Mouse (Mus musculus) hindbrain, embryonic 10.5 days (tissue): ENCODE measurements around the gene Pla2g5. TPM values are rescaled to one million over a fixed set of nuclear protein-coding genes. Genes with fewer than 3 reads are reported as not detected.
"Not testable (repeated sequence)": the region's sequence is repeated elsewhere in the genome, so short reads cannot be mapped to it uniquely, and the experiment has no call there.

Experiments
- DNase-seq: peaks from one replicate; pipeline ENCODE4 v3.0.0-alpha.2; 2017; ENCODE audit warnings: low spot score
- H3K27ac ChIP-seq: fragments of 300-500 bp; sonication (generic); 2 replicates; pipeline ENCODE4 v1.5.1; 2016; ENCODE audit warnings: mild to moderate bottlenecking, moderate library complexity
- H3K27me3 ChIP-seq: fragments of 300-500 bp; sonication (generic); 2 replicates; pipeline ENCODE4 v1.6.1; 2016; ENCODE audit warnings: mild to moderate bottlenecking; ENCODE audit not compliant: poor library complexity, insufficient read depth, severe bottlenecking
- H3K36me3 ChIP-seq: fragments of 300-500 bp; sonication (generic); 2 replicates; pipeline ENCODE4 v1.6.1; 2016; ENCODE audit warnings: mild to moderate bottlenecking, moderate library complexity
- H3K4me1 ChIP-seq: fragments of 300-500 bp; sonication (generic); replicated peaks from 2 replicates; pipeline ENCODE4 v1.6.1; 2016; ENCODE audit warnings: mild to moderate bottlenecking
- H3K4me3 ChIP-seq: fragments of 300-500 bp; sonication (generic); 2 replicates; pipeline ENCODE4 v1.5.1; 2016; ENCODE audit warnings: mild to moderate bottlenecking, moderate library complexity
- H3K9me3 ChIP-seq: fragments of 300-500 bp; sonication (generic); 2 replicates; pipeline ENCODE4 v1.6.1; 2016; ENCODE audit warnings: mild to moderate bottlenecking, moderate library complexity
- WGBS: fragments of 180-500 bp; shearing (Covaris S2); methylation state at CpG from one replicate; pipeline ENCODE4 v1.1.7; 2016; 5-methylcytosine and 5-hydroxymethylcytosine counted together
- polyA plus RNA-seq: library from polyadenylated mRNA; unstranded; fragments of >200 nt; fragmentation: Nextera tagmentation; extraction: Ambion mirVana; gene quantifications from 2 replicates; pipeline ENCODE4 v1.2.1, GENCODE M21; 2016

Pla2g5 gene
- polyA plus RNA-seq, 1 experiment from 2014 or later = not detected

GRCm38 (mm10) chr4:138855092-138855632, 8.1 kb downstream of the Pla2g5 start:
- H3K27ac ChIP-seq = no peak overlapping the region
- no peak for DNase-seq
- H3K4me1 ChIP-seq = peaks cover 14% of the 10 kb centered on the region; the same call in 1 of the 2 replicates
- H3K9me3 ChIP-seq = no peaks in the 10 kb centered on the region
- no peaks in the 10 kb centered on the region for H3K36me3 ChIP-seq
- 93% methylated on average over 9 of the region's 9 CpGs for WGBS
- H3K4me3 ChIP-seq = no peak overlapping the region
- H3K27me3 ChIP-seq = no peaks in the 10 kb centered on the region; the same call in 1 of the 2 replicates

DNA sequence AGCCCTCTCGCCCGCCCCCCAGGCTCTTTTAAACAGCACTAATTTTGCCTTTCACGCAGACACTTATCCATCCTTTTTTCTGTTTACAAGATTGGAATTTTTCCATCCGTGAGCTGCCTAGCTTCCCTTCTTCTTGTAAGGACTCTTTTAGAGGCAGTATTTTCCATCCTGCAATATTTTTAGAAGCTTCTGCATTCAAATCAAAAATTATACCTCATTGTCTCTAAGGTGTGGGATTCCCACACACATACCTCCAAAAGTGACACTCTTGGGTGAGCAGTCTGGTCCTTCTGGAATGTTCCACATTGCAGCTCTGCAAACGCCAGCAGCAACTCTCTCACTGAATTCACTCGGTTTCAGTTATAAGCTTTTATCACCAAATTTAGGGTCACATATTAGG, 10.3 kb downstream of the Pla2g5 start:
- no peaks in the 10 kb centered on the region for H3K4me1 ChIP-seq
- no peaks in the 10 kb centered on the region for H3K9me3 ChIP-seq
- no peak for DNase-seq
- no peak overlapping the region for H3K27ac ChIP-seq
- no peaks in the 10 kb centered on the region for H3K27me3 ChIP-seq
- no peaks in the 10 kb centered on the region for H3K36me3 ChIP-seq
- WGBS = 82% methylated on average over 6 of the region's 6 CpGs
- no peak overlapping the region for H3K4me3 ChIP-seq

DNA sequence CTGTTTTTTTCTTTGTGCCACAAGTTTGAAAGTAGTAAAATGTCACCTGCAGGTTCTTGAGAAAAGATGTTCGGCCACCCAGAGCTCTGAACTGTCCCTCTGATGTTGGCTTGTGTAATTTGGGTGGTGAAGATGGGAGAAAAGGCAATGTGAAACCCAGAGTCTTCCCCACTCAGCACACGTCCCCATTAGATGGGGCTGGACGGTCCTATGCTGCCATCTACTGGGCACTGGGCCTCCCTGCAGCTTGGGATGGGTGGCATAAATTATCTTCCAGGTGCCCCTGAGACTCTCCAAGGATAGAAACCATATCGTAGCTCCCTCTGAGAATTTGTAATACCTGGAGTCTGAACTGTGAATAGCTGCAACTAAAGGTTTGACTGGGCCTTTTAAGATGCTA, 11.8 kb downstream of the Pla2g5 start:
- Histone ChIP-seq H3K9me3 (no peaks in the 10 kb centered on the region), H3K36me3 (no peaks in the 10 kb centered on the region), H3K27me3 (no peaks in the 10 kb centered on the region), H3K4me1 (no peaks in the 10 kb centered on the region), H3K4me3 (no peak overlapping the region), H3K27ac (no peak overlapping the region)
- DNase-seq = peak; percentile 77
- 8% methylated on average over 4 of the region's 4 CpGs for WGBS

GRCm38 (mm10) chr4:138841386-138841785, 21.9 kb downstream of the Pla2g5 start:
- Histone ChIP-seq H3K4me1 (no peaks in the 10 kb centered on the region), H3K4me3 (no peak overlapping the region), H3K27me3 (no peaks in the 10 kb centered on the region), H3K36me3 (no peaks in the 10 kb centered on the region), H3K27ac (no peak overlapping the region), H3K9me3 (peaks cover 24% of the 10 kb centered on the region)
- no peak for DNase-seq
- WGBS = 93% methylated on average over 7 of the region's 7 CpGs

DNA sequence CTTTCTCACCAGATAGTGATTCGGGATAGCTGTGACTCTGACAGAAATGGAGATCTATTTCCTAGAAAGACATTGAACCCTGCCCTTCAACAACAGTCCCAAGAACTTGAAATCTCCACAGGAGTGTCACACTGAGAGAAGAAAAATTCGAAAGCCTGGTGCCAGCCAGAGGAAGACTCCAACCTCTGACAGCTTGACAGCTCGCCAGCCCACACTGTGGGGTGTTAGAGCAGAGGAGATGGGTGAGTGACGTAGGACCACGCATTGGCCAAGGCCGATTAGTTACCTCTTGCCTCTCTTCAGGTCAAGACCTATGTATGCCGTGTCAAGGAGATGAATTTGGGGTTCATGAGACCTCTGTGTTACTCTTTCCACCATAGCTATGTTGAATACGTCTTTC, 22.6 kb downstream of the Pla2g5 start:
- 80% methylated on average over 8 of the region's 8 CpGs for WGBS

DNA sequence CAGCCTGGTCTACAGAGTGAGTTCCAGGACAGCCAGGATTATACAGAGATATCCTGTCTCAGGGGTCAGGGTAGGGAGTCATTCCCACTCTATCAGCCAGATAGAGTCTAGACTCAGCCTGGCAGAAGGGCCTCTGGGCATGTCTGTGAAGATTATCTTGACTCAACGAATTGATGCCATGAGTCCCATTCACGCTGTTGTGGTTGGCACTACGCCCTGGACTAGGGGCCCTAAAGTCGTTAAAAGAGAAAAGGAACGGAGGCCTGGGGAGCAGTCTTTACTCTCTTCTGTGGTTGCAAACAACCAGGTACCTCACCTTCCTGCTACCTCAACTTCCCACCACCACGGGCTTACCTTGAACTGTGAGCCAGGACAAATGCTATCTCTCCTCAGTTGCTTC, 23.5 kb downstream of the Pla2g5 start:
- WGBS = 91% methylated on average over 6 of the region's 6 CpGs
- Histone ChIP-seq H3K4me3 (no peak overlapping the region), H3K4me1 (no peaks in the 10 kb centered on the region), H3K27me3 (no peaks in the 10 kb centered on the region), H3K9me3 (peaks cover 21% of the 10 kb centered on the region), H3K36me3 (no peaks in the 10 kb centered on the region), H3K27ac (no peak overlapping the region)
- DNase-seq = no peak

More for the DNA sequence above, 22.6 kb downstream of the Pla2g5 start:
- no peaks in the 10 kb centered on the region for H3K4me1 ChIP-seq
- no peak overlapping the region for H3K27ac ChIP-seq
- DNase-seq = no peak
- H3K4me3 ChIP-seq = no peak overlapping the region
- no peaks in the 10 kb centered on the region for H3K27me3 ChIP-seq
- peaks cover 24% of the 10 kb centered on the region for H3K9me3 ChIP-seq
- H3K36me3 ChIP-seq = no peaks in the 10 kb centered on the region

GRCm38 (mm10) chr4:138827147-138827546, 36.1 kb downstream of the Pla2g5 start:
- Histone ChIP-seq H3K9me3 (peaks cover 15% of the 10 kb centered on the region; the same call in 1 of the 2 replicates), H3K4me3 (no peak overlapping the region), H3K4me1 (peaks cover 6% of the 10 kb centered on the region; the same call in 1 of the 2 replicates), H3K36me3 (no peaks in the 10 kb centered on the region), H3K27me3 (peaks cover 3% of the 10 kb centered on the region), H3K27ac (no peak overlapping the region)
- no peak for DNase-seq
- 70% methylated on average over 11 of the region's 11 CpGs for WGBS

DNA sequence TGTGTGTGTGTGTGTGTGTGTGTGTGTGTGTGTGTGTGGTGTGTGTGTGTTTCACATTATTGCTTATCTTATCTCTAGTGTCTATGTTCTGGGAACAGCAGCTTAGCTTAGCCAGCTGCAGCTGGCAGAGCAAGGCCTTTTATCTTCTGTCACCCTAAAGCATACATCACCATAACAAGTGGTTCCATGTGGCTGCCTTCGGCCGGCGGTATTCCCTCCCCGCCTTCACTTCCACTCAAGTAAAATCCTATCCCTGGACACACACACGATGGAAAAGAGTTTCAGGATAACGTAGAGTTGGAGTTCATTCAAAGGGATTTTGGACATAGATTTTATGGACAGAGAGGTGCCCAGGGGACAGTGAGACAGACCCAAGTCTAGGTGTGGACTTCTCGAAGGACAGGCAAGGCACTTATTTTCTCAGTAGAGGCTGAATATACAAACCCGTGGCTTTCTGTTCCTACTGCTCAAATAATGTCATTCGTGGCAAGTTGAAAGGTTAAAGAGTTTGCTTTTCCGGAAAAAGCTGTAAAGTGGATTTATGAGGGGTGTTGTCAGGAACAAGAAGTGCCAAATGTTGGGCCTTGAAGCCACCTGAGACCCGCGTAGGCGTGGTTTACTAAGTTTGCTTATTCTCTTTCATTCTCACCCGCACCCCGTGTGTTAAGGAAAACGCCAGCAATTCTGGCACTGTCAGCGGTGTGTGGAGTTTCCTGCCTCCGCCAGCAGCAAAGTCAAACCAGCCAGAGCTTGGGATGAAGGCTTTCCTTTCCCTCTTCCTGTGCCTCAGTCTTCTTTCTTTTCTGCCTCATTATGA, 37.3 kb downstream of the Pla2g5 start:
- peaks cover 17% of the 10 kb centered on the region; the same call in 1 of the 2 replicates for H3K9me3 ChIP-seq
- no peak overlapping the region for H3K4me3 ChIP-seq
- no peaks in the 10 kb centered on the region for H3K36me3 ChIP-seq
- peaks cover 6% of the 10 kb centered on the region; the same call in 1 of the 2 replicates for H3K4me1 ChIP-seq
- DNase-seq = no peak
- H3K27me3 ChIP-seq = no peaks in the 10 kb centered on the region; the same call in 1 of the 2 replicates
- no peak overlapping the region for H3K27ac ChIP-seq
- 74% methylated on average over 18 of the region's 18 CpGs for WGBS

DNA sequence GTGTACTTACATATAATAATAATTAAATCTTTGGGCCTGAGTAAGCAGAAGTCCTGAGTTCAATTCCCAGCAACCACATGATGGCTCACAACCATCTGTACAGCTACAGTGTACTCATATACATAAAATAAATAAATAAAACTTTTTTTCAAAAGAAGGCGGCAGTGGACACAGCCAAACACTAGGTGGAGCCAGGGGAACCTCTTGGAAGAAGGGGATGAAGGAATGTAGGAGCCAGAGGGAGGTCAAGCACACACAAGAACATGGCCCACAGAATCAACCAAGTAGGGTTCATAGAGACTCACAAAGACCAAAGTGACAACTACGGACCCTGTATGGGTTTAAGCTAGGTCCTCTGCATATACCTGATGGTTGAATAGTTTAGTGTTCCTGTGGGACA, 38.6 kb downstream of the Pla2g5 start:
- Histone ChIP-seq H3K9me3 (peaks cover 17% of the 10 kb centered on the region; the same call in 1 of the 2 replicates), H3K27me3 (no peaks in the 10 kb centered on the region; the same call in 1 of the 2 replicates), H3K27ac (no peak overlapping the region), H3K4me3 (no peak overlapping the region), H3K4me1 (peaks cover under 1% of the 10 kb centered on the region; the same call in 1 of the 2 replicates), H3K36me3 (no peaks in the 10 kb centered on the region)
- WGBS = 85% methylated on average over 2 of the region's 2 CpGs
- DNase-seq = no peak

GRCm38 (mm10) chr4:138824161-138824560, 39.1 kb downstream of the Pla2g5 start:
- not testable (repeated sequence) for H3K27ac ChIP-seq, H3K36me3 ChIP-seq, H3K4me3 ChIP-seq, H3K27me3 ChIP-seq, DNase-seq, H3K4me1 ChIP-seq
- WGBS = 83% methylated on average over 2 of the region's 2 CpGs
- H3K9me3 ChIP-seq = peaks cover 17% of the 10 kb centered on the region; the same call in 1 of the 2 replicates

DNA sequence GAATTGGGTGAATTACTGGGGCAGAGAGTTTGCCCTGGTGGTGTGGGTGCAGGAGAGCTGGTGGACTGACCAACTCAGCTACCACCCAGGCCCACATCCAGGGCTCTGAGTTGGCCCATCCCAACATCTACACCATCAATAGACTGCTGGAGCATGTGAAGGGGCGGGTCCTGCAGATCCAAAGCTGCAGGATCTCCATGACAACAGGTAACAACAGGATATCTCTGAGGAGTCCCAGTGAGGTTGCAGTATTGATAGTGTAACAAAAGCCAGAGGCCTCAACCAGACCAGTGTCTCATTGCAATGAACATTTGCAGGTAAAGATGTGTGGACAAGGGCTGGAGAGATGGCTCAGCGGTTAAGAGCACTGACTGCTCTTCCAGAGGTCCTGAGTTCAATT, 42.2 kb downstream of the Pla2g5 start:
- H3K36me3 ChIP-seq = no peaks in the 10 kb centered on the region
- H3K4me3 ChIP-seq = no peak overlapping the region
- H3K27ac ChIP-seq = no peak overlapping the region
- peaks cover 8% of the 10 kb centered on the region for H3K4me1 ChIP-seq
- DNase-seq = no peak
- 92% methylated on average over 2 of the region's 2 CpGs for WGBS
- H3K27me3 ChIP-seq = no peaks in the 10 kb centered on the region
- H3K9me3 ChIP-seq = peaks cover 17% of the 10 kb centered on the region; the same call in 1 of the 2 replicates

DNA sequence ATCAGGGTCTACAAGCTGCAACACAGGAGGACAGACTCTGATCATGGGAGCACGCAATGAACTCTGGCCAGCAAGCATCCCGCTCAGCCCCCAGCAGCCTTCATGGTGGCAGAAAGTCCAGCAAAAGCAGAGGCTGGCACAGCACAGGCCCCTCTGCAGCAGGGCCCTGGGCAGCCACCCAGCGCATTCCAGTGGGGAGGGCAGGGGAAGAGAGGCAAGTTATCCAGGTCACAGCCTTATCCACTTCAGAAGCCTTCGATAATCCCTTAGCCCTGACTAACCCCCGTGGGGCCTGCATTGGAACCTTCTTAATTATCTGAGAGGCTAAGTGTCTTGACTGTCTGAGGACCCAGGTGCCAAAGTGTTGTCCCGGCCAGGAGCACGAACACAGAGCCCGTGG, 44.2 kb downstream of the Pla2g5 start:
- Histone ChIP-seq H3K9me3 (peaks cover 17% of the 10 kb centered on the region; the same call in 1 of the 2 replicates), H3K4me1 (peaks cover 8% of the 10 kb centered on the region), H3K36me3 (no peaks in the 10 kb centered on the region), H3K27me3 (no peaks in the 10 kb centered on the region), H3K4me3 (no peak overlapping the region), H3K27ac (peak overlapping the region; percentile 23; the same call in 1 of the 2 replicates)
- no peak for DNase-seq
- 47% methylated on average over 8 of the region's 8 CpGs for WGBS

GRCm38 (mm10) chr4:138817736-138818135, 45.5 kb downstream of the Pla2g5 start:
- WGBS = 82% methylated on average over 6 of the region's 6 CpGs
- DNase-seq = no peak
- Histone ChIP-seq H3K4me1 (peaks cover 8% of the 10 kb centered on the region), H3K27me3 (0 out of 2 replicates have a peak, but pooled peaks cover under 1% of the 10 kb centered on the region), H3K27ac (no peak overlapping the region), H3K4me3 (no peak overlapping the region), H3K9me3 (peaks cover 8% of the 10 kb centered on the region; the same call in 1 of the 2 replicates), H3K36me3 (no peaks in the 10 kb centered on the region)
